Mouse (Mus musculus) neural tube, embryonic 11.5 days (tissue): ENCODE measurements around the gene Hoxb4. TPM values are rescaled to one million over a fixed set of nuclear protein-coding genes. Genes with fewer than 3 reads are reported as not detected.
A peak's percentile ranks its signal among the peaks of the same experiment; 100 is the strongest.

Experiments used
- ATAC-seq: fragments of 200-750 bp; cut with Nextera tagmentation; 2 replicates; pipeline ENCODE4 v1.8.0; 2017; ENCODE audit warnings: moderate number of reproducible peaks, mild to moderate bottlenecking, moderate TSS enrichment, moderate library complexity; ENCODE audit not compliant: insufficient read depth, low FRiP score, low TSS enrichment
- DNase-seq: peaks from one replicate; pipeline ENCODE4 v3.0.0-alpha.2; 2015; ENCODE audit warnings: low spot score
- H3K27ac ChIP-seq: fragments of 300-500 bp; sonication (generic); 2 replicates; pipeline ENCODE4 v1.5.1; 2014; ENCODE audit warnings: low read depth, mild to moderate bottlenecking, low read length
- H3K27me3 ChIP-seq: fragments of 300-500 bp; sonication (generic); 2 replicates; pipeline ENCODE4 v1.6.1; 2014; ENCODE audit warnings: mild to moderate bottlenecking, low read length, mixed read lengths; ENCODE audit not compliant: control insufficient read depth, insufficient read depth
- H3K36me3 ChIP-seq: fragments of 300-500 bp; sonication (generic); 2 replicates; pipeline ENCODE4 v1.6.1; 2014; ENCODE audit warnings: mild to moderate bottlenecking, low read length, moderate library complexity, mixed read lengths; ENCODE audit not compliant: control insufficient read depth, insufficient read depth
- H3K4me1 ChIP-seq: fragments of 300-500 bp; sonication (generic); 2 replicates; pipeline ENCODE4 v1.6.1; 2014; ENCODE audit warnings: low read length, mixed read lengths; ENCODE audit not compliant: control insufficient read depth, insufficient read depth
- H3K4me2 ChIP-seq: fragments of 300-500 bp; sonication (generic); 2 replicates; pipeline ENCODE4 v1.6.1; 2014; ENCODE audit warnings: low read depth, mild to moderate bottlenecking, moderate library complexity
- H3K4me3 ChIP-seq: fragments of 300-500 bp; sonication (generic); 2 replicates; pipeline ENCODE4 v1.5.1; 2014; ENCODE audit warnings: low read depth, low read length
- H3K9ac ChIP-seq: fragments of 300-500 bp; sonication (generic); 2 replicates; pipeline ENCODE4 v1.6.1; 2014; ENCODE audit warnings: mild to moderate bottlenecking, low read length
- H3K9me3 ChIP-seq: fragments of 300-500 bp; sonication (generic); 2 replicates; pipeline ENCODE4 v1.6.1; 2016; ENCODE audit warnings: low read length; ENCODE audit not compliant: control insufficient read depth
- WGBS: fragments of 180-500 bp; shearing (Covaris S2); extraction: QIAGEN DNeasy Blood & Tissue Kit; methylation state at CpG from one replicate; pipeline ENCODE4 v1.1.7; 2014; 5-methylcytosine and 5-hydroxymethylcytosine counted together
- microRNA counts: library from miRNA; unstranded; fragments of <30 nt; microRNA quantifications from one replicate; lab custom pipeline; 2015
- microRNA-seq: library from miRNA; unstranded; fragments of <30 nt; microRNA quantifications from one replicate; pipeline ENCODE4, GENCODE M21; 2016
- polyA plus RNA-seq: library from polyadenylated mRNA; unstranded; fragments of >200 nt; fragmentation: Nextera tagmentation; extraction: Ambion mirVana; gene quantifications from 2 replicates; pipeline ENCODE4 v1.2.1, GENCODE M21; 2014

The Hoxb4 gene
- polyA plus RNA-seq, 1 experiment from 2014 or later: 3.8 TPM

GRCm38 (mm10) chr11:96366092-96367041 lies 48.3 kb downstream of the Hoxb4 start:
- WGBS: 1% methylated on average over 46 of the region's 47 CpGs
- Histone ChIP-seq H3K27me3 (peaks cover 10% of the 10 kb centered on the region; the same call in 1 of the 2 replicates), H3K9ac (peak overlapping the region; percentile 71), H3K27ac (peak overlapping the region; percentile 63), H3K4me3 (peak overlapping the region; percentile 45), H3K9me3 (no peaks in the 10 kb centered on the region), H3K4me1 (peaks cover 21% of the 10 kb centered on the region), H3K36me3 (no peaks in the 10 kb centered on the region), H3K4me2 (peak overlapping the region; percentile 82)
- ATAC-seq: 0 out of 2 replicates have a peak, but pooled peaks have one; percentile 63
- peak; percentile 46 for DNase-seq

- H3K27ac ChIP-seq: 0 out of 2 replicates have a peak overlapping the region, but pooled peaks have one; percentile 39
- ATAC-seq (no peak), DNase-seq (no peak)
- no peaks in the 10 kb centered on the region for H3K36me3 ChIP-seq
- H3K4me3 ChIP-seq: peak overlapping the region; percentile 45
- WGBS: 14% methylated on average over 6 of the region's 6 CpGs
- H3K4me1 ChIP-seq: peaks cover 25% of the 10 kb centered on the region
- peak overlapping the region; percentile 71 for H3K9ac ChIP-seq
- H3K9me3 ChIP-seq: no peaks in the 10 kb centered on the region
- peak overlapping the region; percentile 82 for H3K4me2 ChIP-seq
- H3K27me3 ChIP-seq: peaks cover 10% of the 10 kb centered on the region; the same call in 1 of the 2 replicates
These were observed 49.1 kb downstream of the Hoxb4 start for GRCm38 (mm10) chr11:96367141-96367540.

GRCm38 (mm10) chr11:96368686-96369085 lies 50.6 kb downstream of the Hoxb4 start:
- H3K4me3 ChIP-seq: no peak overlapping the region
- ATAC-seq: no peak
- 14% methylated on average over 5 of the region's 5 CpGs for WGBS
- H3K4me2 ChIP-seq: no peak overlapping the region
- DNase-seq: no peak
- no peak overlapping the region for H3K27ac ChIP-seq
- H3K9ac ChIP-seq: no peak overlapping the region
- H3K4me1 ChIP-seq: peaks cover 27% of the 10 kb centered on the region
- peaks cover 10% of the 10 kb centered on the region; the same call in 1 of the 2 replicates for H3K27me3 ChIP-seq
- no peaks in the 10 kb centered on the region for H3K36me3 ChIP-seq
- no peaks in the 10 kb centered on the region for H3K9me3 ChIP-seq

- Histone ChIP-seq H3K9ac (no peak overlapping the region), H3K27ac (no peak overlapping the region), H3K4me2 (no peak overlapping the region), H3K9me3 (no peaks in the 10 kb centered on the region), H3K27me3 (peaks cover 10% of the 10 kb centered on the region; the same call in 1 of the 2 replicates), H3K4me1 (peaks cover 27% of the 10 kb centered on the region), H3K36me3 (no peaks in the 10 kb centered on the region), H3K4me3 (no peak overlapping the region)
- DNase-seq (no peak), ATAC-seq (no peak)
- 12% methylated on average over 7 of the region's 7 CpGs for WGBS
These were observed 51.1 kb downstream of the Hoxb4 start for GRCm38 (mm10) chr11:96369140-96369539.

MicroRNA genes within 50 kb of the gene (microRNA counts, 519-probe panel; counts per million panel counts)
- 6,493 counts per million, percentile 98 among the panel's probes with 10 or more counts for microRNA mmu-miR-10a (lab: Ali Mortazavi, UCI)

Small RNAs within 50 kb of the gene (microRNA-seq; reads per million reads assigned to microRNA genes)
- 176,342 reads per million, percentile 100 among the genes with 10 or more reads in this experiment for gene Mir10a

Other genes starting within 250 kb of the Hoxb4 start
- gene Atp5g1, start 242.6 kb upstream of the Hoxb4 start, polyA plus RNA-seq: 551 and 560 TPM in 2 replicates
- not detected in 2 replicates for gene Calcoco2, start 206.3 kb upstream of the Hoxb4 start, polyA plus RNA-seq
- not detected in 2 replicates for gene Ttll6, start 184.5 kb upstream of the Hoxb4 start, polyA plus RNA-seq
- gene Hoxb13, start 124.0 kb upstream of the Hoxb4 start, polyA plus RNA-seq: 0.33 and 0.35 TPM in 2 replicates
- 60.7 and 67.9 TPM in 2 replicates for gene Hoxb9, start 46.8 kb upstream of the Hoxb4 start, polyA plus RNA-seq
- 27.9 and 28.2 TPM in 2 replicates for gene Hoxb8, start 36.4 kb upstream of the Hoxb4 start, polyA plus RNA-seq
- gene Hoxb7, start 31.6 kb upstream of the Hoxb4 start, polyA plus RNA-seq: 65.5 and 65.9 TPM in 2 replicates
- 81.4 and 87.2 TPM in 2 replicates for gene Hoxb6, start 25.8 kb upstream of the Hoxb4 start, polyA plus RNA-seq
- 49.0 and 49.1 TPM in 2 replicates for gene Hoxb5, start 14.9 kb upstream of the Hoxb4 start, polyA plus RNA-seq
- 10.3 and 14.2 TPM in 2 replicates for gene Hoxb3, start 5.1 kb downstream of the Hoxb4 start, polyA plus RNA-seq
- gene Hoxb2, start 32.3 kb downstream of the Hoxb4 start, polyA plus RNA-seq: 88.2 and 89.0 TPM in 2 replicates
- gene Hoxb1, start 47.5 kb downstream of the Hoxb4 start, polyA plus RNA-seq: 15.7 and 17.2 TPM in 2 replicates
- gene Skap1, start 146.3 kb downstream of the Hoxb4 start, polyA plus RNA-seq: 1.8 and 2.1 TPM in 2 replicates